Mouse (Mus musculus) midbrain, embryonic 16.5 days (tissue): ENCODE data around the gene Plppr5. TPM values are rescaled to one million over a fixed set of nuclear protein-coding genes. Genes with fewer than 3 reads are reported as not detected.
A peak's percentile ranks its signal among the peaks of the same experiment; 100 is the strongest.

Source experiments
- ATAC-seq: fragments of 200-750 bp; cut with Nextera tagmentation; 2 replicates; pipeline ENCODE4 v1.8.0; 2017; ENCODE audit warnings: moderate TSS enrichment
- H3K27ac ChIP-seq: fragments of 300-500 bp; sonication (generic); 2 replicates; pipeline ENCODE4 v1.5.1; 2014; ENCODE audit warnings: mild to moderate bottlenecking, low read length, mixed read lengths
- H3K27me3 ChIP-seq: fragments of 300-500 bp; sonication (generic); 2 replicates; pipeline ENCODE4 v1.6.1; 2014; ENCODE audit warnings: low read depth, low read length, mixed read lengths; ENCODE audit not compliant: control insufficient read depth, insufficient read depth
- H3K36me3 ChIP-seq: fragments of 300-500 bp; sonication (generic); 2 replicates; pipeline ENCODE4 v1.6.1; 2014; ENCODE audit warnings: mild to moderate bottlenecking, low read length, moderate library complexity, mixed read lengths; ENCODE audit not compliant: control insufficient read depth, insufficient read depth
- H3K4me1 ChIP-seq: fragments of 300-500 bp; sonication (generic); 2 replicates; pipeline ENCODE4 v1.6.1; 2014; ENCODE audit warnings: mild to moderate bottlenecking, low read length, mixed read lengths; ENCODE audit not compliant: control insufficient read depth, insufficient read depth
- H3K4me2 ChIP-seq: fragments of 300-500 bp; sonication (generic); 2 replicates; pipeline ENCODE4 v1.6.1; 2014; ENCODE audit warnings: mild to moderate bottlenecking, low read length, mixed read lengths
- H3K4me3 ChIP-seq: fragments of 300-500 bp; sonication (generic); 2 replicates; pipeline ENCODE4 v1.5.1; 2014; ENCODE audit warnings: low read depth, mild to moderate bottlenecking, low read length, moderate library complexity, mixed read lengths
- H3K9ac ChIP-seq: fragments of 300-500 bp; sonication (generic); 2 replicates; pipeline ENCODE4 v1.6.1; 2014; ENCODE audit warnings: low read depth, low read length, mixed read lengths
- H3K9me3 ChIP-seq: fragments of 300-500 bp; sonication (generic); replicated peaks from 2 replicates; pipeline ENCODE4 v1.6.1; 2014; ENCODE audit warnings: mild to moderate bottlenecking, low read length, mixed read lengths; ENCODE audit not compliant: control insufficient read depth, poor library complexity, severe bottlenecking
- WGBS: fragments of 180-500 bp; shearing (Covaris S2); extraction: QIAGEN DNeasy Blood & Tissue Kit; methylation state at CpG from one replicate; pipeline ENCODE4 v1.1.7; 2014; 5-methylcytosine and 5-hydroxymethylcytosine counted together
- polyA plus RNA-seq: library from polyadenylated mRNA; unstranded; fragments of >200 nt; fragmentation: Nextera tagmentation; extraction: Ambion mirVana; gene quantifications from 2 replicates; pipeline ENCODE4 v1.2.1, GENCODE M21; 2015

Plppr5 gene
- polyA plus RNA-seq, 1 experiment from 2014 or later: 10.3 TPM

DNA sequence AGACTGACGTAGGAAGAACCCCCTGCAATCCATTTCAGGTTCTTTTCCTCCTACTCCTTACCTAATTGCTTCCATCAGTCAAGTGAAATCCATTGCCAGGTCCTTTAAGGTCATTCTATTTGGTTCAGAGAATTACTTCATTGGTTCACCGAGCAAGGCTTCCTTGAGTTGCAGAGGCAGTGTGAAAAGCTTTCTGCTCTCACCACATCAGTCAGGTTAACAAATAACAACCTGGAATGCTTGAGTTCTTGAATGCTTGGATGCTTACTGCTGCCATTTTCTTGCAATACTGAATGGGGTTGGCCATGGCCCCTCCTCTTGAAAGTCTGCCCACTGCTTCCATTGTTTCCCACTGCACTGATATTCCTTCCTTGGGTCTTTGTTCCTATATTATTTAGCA is 28.8 kb downstream of the Plppr5 start:
- ATAC-seq: no peak
- no peak overlapping the region for H3K4me2 ChIP-seq
- no peak overlapping the region for H3K9ac ChIP-seq

DNA sequence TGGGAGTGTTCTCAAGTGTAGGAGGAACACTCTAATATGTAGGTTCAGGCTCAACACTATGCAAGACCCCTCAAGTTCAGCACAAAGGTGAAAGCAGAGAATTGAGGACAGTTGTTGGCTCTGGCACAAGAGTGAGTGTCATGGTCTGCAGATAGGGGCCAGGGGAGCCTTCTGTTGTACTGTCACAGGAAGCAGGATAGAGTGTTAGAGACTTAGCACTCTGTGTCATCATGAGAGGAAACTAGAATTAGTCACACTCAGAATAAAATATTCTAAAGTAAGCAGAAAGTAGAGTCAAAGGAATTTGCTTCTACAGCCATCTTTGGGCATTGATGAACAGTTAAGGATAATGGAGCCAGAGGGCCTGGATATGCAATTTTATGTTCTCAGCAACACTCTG is 31.7 kb downstream of the Plppr5 start:
- ATAC-seq: no peak
- Histone ChIP-seq H3K9me3 (no peaks in the 10 kb centered on the region), H3K9ac (no peak overlapping the region), H3K4me3 (no peak overlapping the region), H3K4me1 (no peaks in the 10 kb centered on the region), H3K4me2 (no peak overlapping the region), H3K27me3 (no peaks in the 10 kb centered on the region), H3K36me3 (no peaks in the 10 kb centered on the region), H3K27ac (no peak overlapping the region)

More for the DNA sequence above, 28.8 kb downstream of the Plppr5 start:
- H3K4me3 ChIP-seq: no peak overlapping the region
- no peak overlapping the region for H3K27ac ChIP-seq
- no peaks in the 10 kb centered on the region for H3K36me3 ChIP-seq
- no peaks in the 10 kb centered on the region for H3K4me1 ChIP-seq
- no peaks in the 10 kb centered on the region for H3K9me3 ChIP-seq
- H3K27me3 ChIP-seq: no peaks in the 10 kb centered on the region
- 47% methylated on average over 2 of the region's 2 CpGs for WGBS

DNA sequence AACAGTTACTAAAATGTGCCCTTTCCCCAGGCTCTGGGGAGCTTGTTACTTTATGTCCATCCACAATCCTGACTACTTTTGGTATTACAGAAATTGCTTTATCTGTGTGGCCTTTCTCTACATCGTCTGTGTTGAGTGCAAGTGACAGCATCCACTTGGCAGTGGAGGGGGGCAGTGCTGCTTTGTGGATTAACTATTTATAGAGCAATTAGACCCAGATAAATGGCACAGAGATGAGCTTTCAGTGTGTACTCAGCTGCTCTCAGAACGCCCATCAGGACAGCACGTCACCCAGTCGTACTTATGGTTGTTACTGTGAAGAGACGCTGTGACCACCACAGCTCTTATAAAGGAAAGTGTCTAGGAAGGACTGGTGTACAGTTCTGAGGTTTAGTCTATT is 36.8 kb downstream of the Plppr5 start:
- H3K27ac ChIP-seq: no peak overlapping the region
- ATAC-seq: no peak
- H3K9me3 ChIP-seq: no peaks in the 10 kb centered on the region
- H3K9ac ChIP-seq: no peak overlapping the region
- H3K4me2 ChIP-seq: no peak overlapping the region
- H3K27me3 ChIP-seq: no peaks in the 10 kb centered on the region
- peaks cover 5% of the 10 kb centered on the region; the same call in 1 of the 2 replicates for H3K4me1 ChIP-seq
- no peaks in the 10 kb centered on the region for H3K36me3 ChIP-seq
- 75% methylated on average over 5 of the region's 5 CpGs for WGBS
- H3K4me3 ChIP-seq: no peak overlapping the region

DNA sequence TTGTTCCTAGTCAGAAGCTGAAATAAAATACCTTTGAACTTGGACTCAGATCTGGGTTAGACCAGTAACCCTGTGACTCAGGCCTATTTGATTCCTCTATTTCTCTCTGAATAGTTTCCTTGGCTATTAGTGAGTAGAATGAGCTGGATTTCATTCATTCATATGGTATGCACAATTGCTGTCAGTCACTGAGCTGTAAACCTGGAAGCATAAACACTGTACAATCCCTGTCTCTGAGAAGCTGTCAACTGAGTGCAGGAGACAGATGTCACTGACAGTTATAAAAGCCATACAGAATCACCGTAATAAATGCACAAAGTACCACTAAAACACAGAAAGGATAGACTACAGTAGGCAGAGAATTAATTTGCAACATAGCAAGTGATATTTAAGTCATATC is 40.2 kb downstream of the Plppr5 start:
- Histone ChIP-seq H3K27ac (no peak overlapping the region), H3K36me3 (no peaks in the 10 kb centered on the region), H3K9me3 (no peaks in the 10 kb centered on the region), H3K4me3 (no peak overlapping the region), H3K4me1 (peaks cover 5% of the 10 kb centered on the region; the same call in 1 of the 2 replicates), H3K4me2 (no peak overlapping the region), H3K27me3 (no peaks in the 10 kb centered on the region), H3K9ac (no peak overlapping the region)
- no peak for ATAC-seq
- 64% methylated on average over 1 of the region's 1 CpGs for WGBS

DNA sequence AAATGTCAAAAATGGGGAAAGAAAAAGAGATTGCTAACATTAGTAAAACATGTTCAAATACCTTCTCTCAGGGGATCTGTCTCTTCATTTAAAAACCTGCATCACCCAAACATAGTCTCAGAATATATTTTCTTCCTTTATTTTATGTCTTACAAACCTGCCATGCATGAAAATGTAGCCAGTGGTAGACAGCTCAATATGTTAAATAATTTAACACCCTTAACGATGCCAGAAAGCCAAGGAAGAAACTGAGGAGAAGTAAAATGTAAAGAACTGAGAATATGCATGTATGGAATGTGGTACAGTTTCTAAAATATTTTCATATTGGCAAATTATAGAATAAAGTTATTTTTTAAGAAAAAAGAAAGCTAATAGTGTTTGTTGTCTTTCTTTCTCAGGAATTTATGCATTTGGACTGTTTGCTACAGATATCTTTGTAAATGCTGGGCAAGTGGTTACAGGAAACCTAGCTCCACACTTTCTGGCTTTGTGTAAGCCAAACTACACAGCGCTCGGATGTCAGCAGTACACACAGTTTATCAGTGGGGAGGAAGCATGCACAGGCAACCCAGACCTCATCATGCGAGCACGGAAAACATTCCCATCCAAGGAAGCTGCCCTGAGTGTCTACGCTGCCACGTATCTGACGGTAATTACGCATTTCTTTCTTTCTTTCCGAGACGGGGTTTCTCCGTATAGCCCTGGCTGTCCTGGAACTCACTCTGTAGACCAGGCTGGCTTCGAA is 50.8 kb downstream of the Plppr5 start:
- no peaks in the 10 kb centered on the region for H3K9me3 ChIP-seq
- no peak overlapping the region for H3K4me2 ChIP-seq
- peaks cover 9% of the 10 kb centered on the region for H3K4me1 ChIP-seq
- no peaks in the 10 kb centered on the region for H3K36me3 ChIP-seq
- no peak overlapping the region for H3K4me3 ChIP-seq
- ATAC-seq: peak; percentile 45; the same call in 1 of the 2 replicates
- WGBS: 88% methylated on average over 13 of the region's 13 CpGs
- peak overlapping the region; percentile 7; the same call in 1 of the 2 replicates for H3K27ac ChIP-seq
- no peak overlapping the region for H3K9ac ChIP-seq
- no peaks in the 10 kb centered on the region for H3K27me3 ChIP-seq

DNA sequence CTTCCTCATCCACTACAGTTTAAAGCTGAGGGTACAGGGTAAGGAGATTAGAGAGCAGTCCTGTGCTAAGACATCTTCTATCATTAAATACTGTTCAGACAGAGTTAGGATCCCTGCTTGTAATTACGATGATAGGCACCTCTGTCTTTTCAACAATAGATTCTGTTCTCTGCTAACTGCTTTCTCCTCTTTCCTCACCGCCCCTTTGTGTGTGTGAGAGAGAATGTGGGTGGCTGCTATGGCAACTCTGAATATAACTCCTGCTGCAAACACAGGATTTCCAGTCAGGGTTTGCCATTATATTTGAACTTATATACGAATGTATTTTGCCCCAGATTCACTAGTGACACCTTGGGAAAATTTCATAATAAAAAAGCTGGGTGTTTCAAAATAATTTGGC is 54.2 kb downstream of the Plppr5 start:
- Histone ChIP-seq H3K4me3 (no peak overlapping the region), H3K27ac (peak overlapping the region; percentile 64; the same call in 1 of the 2 replicates), H3K36me3 (no peaks in the 10 kb centered on the region), H3K4me1 (peaks cover 9% of the 10 kb centered on the region), H3K9me3 (no peaks in the 10 kb centered on the region), H3K4me2 (no peak overlapping the region), H3K27me3 (no peaks in the 10 kb centered on the region), H3K9ac (no peak overlapping the region)
- peak; percentile 68; the same call in 1 of the 2 replicates for ATAC-seq
- 17% methylated on average over 3 of the region's 3 CpGs for WGBS

DNA sequence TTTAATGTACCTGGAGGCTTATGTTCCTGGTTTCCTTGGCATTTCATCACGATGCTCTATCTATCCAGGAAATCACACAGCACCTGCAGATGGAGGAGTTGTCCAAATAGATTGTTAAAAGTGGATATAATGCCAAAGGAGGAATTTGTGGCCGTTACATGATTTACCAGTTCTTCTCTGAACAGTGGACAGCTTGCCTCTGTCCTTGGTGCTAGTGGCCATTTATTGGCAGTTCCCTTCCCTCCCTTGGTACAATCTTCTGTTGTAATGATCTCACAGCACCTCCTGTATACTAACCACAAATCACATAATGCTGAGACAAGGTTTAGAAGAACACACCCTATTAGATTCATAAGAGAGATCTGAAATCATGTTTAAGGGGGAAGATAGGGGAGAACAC is 55.7 kb downstream of the Plppr5 start:
- ATAC-seq: no peak
- WGBS: 81% methylated on average over 2 of the region's 2 CpGs
- no peaks in the 10 kb centered on the region for H3K9me3 ChIP-seq
- H3K27ac ChIP-seq: no peak overlapping the region
- H3K4me2 ChIP-seq: no peak overlapping the region
- peaks cover 9% of the 10 kb centered on the region for H3K4me1 ChIP-seq
- no peaks in the 10 kb centered on the region for H3K36me3 ChIP-seq
- no peak overlapping the region for H3K4me3 ChIP-seq
- H3K9ac ChIP-seq: no peak overlapping the region
- H3K27me3 ChIP-seq: no peaks in the 10 kb centered on the region

DNA sequence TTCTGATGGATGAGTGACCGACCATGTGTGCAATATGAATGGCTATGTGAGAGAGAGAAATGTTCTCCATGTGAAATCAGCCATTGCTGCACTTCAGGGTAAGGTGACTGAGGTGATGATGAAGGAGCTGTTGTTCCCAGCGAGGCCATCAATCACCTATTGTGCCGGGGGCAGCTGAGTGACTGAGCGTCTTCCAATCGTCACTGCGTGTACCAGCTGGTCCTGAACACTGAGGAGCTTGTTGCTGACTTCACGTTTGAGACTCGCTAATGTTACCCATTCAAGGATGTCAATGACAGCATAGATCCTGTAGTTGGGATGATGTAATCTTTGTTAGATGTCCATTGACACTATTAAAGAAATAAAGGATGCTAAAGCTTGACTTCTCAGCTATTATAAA is 74.0 kb downstream of the Plppr5 start:
- 77% methylated on average over 8 of the region's 8 CpGs for WGBS

DNA sequence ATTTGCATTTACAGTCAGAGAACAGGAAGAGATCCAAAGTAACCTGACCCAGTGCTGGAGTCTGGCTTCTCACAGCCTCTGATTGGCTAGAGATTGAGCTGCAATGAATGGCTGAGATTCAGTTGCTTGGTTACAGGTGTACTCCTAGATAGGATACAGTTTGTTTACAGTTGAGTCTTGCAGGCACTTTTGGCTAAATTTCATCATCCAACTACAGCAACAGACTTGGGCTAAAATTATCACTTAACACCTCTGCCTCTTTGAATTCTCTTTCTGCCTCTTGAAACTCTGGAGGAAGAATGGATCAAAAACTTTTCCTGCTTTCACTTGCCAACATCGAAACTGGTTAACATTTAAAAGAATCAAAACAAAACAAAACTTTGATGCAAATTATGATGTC is 89.7 kb downstream of the Plppr5 start:
- no peak for ATAC-seq
- Histone ChIP-seq H3K27ac (no peak overlapping the region), H3K9ac (no peak overlapping the region), H3K4me2 (no peak overlapping the region), H3K4me3 (no peak overlapping the region), H3K36me3 (no peaks in the 10 kb centered on the region), H3K4me1 (no peaks in the 10 kb centered on the region), H3K27me3 (no peaks in the 10 kb centered on the region), H3K9me3 (no peaks in the 10 kb centered on the region)
- WGBS: 57% methylated on average over 1 of the region's 1 CpGs

More for the DNA sequence above, 74.0 kb downstream of the Plppr5 start:
- Histone ChIP-seq H3K4me1 (no peaks in the 10 kb centered on the region), H3K9ac (no peak overlapping the region), H3K4me3 (no peak overlapping the region), H3K27me3 (no peaks in the 10 kb centered on the region), H3K36me3 (no peaks in the 10 kb centered on the region), H3K4me2 (no peak overlapping the region), H3K27ac (no peak overlapping the region), H3K9me3 (no peaks in the 10 kb centered on the region)
- ATAC-seq: no peak
